Mouse (Mus musculus): ENCODE results near the gene Cpeb3.
A peak's percentile ranks its signal among the peaks of the same experiment; 100 is the strongest.
"Not testable (repeated sequence)": the region's sequence is repeated elsewhere in the genome, so short reads cannot be mapped to it uniquely, and the experiment has no call there.

Cpeb3 gene

GRCm38 (mm10) chr19:37208176-37208755, at the start of gene Cpeb3:
Gene Cpeb3 (minus strand): TSS chr19:37208601.
- DNase-seq = peak; percentile 48 to 57

- no peak for DNase-seq
Observed at GRCm38 (mm10) chr19:37255321-37255720, 46.9 kb upstream of the Cpeb3 start.

GRCm38 (mm10) chr19:37252104-37252503, 43.7 kb upstream of the Cpeb3 start:
- peak; percentile 49 to 57 for DNase-seq

- DNase-seq = no peak
Observed at GRCm38 (mm10) chr19:37248199-37248598, 39.8 kb upstream of the Cpeb3 start.

- DNase-seq = no peak
Observed at GRCm38 (mm10) chr19:37246859-37247258, 38.5 kb upstream of the Cpeb3 start.

- no peak for DNase-seq
Observed at GRCm38 (mm10) chr19:37242707-37243106, 34.3 kb upstream of the Cpeb3 start.

- peak; percentile 33 to 46 for DNase-seq
Observed at GRCm38 (mm10) chr19:37241201-37241600, 32.8 kb upstream of the Cpeb3 start.

GRCm38 (mm10) chr19:37239096-37239495, 30.7 kb upstream of the Cpeb3 start:
- DNase-seq = no peak

GRCm38 (mm10) chr19:37238651-37239050, 30.2 kb upstream of the Cpeb3 start:
- no peak for DNase-seq

- DNase-seq = no peak
Observed at GRCm38 (mm10) chr19:37237712-37238437, 29.5 kb upstream of the Cpeb3 start.

- DNase-seq = no peak
Observed at GRCm38 (mm10) chr19:37237306-37237705, 28.9 kb upstream of the Cpeb3 start.

GRCm38 (mm10) chr19:37235818-37236217, 27.4 kb upstream of the Cpeb3 start:
- DNase-seq = peak; percentile 36 to 54

GRCm38 (mm10) chr19:37233561-37234539, 25.4 kb upstream of the Cpeb3 start:
- DNase-seq = peak; percentile 28 to 42

GRCm38 (mm10) chr19:37232598-37232997, 24.2 kb upstream of the Cpeb3 start:
- not testable (repeated sequence) for DNase-seq

- no peak for DNase-seq
Observed at GRCm38 (mm10) chr19:37225197-37225862, 16.9 kb upstream of the Cpeb3 start.

- no peak for DNase-seq
Observed at GRCm38 (mm10) chr19:37214711-37215110, 6.3 kb upstream of the Cpeb3 start.

GRCm38 (mm10) chr19:37211416-37211815, 3.0 kb upstream of the Cpeb3 start:
- no peak for DNase-seq

- DNase-seq = no peak
Observed at GRCm38 (mm10) chr19:37210457-37210856, 2.1 kb upstream of the Cpeb3 start.

GRCm38 (mm10) chr19:37209467-37210128, 1.2 kb upstream of the Cpeb3 start:
- DNase-seq = peak; percentile 32 to 40

GRCm38 (mm10) chr19:37208986-37209385, 585 bp upstream of the Cpeb3 start:
- DNase-seq = no peak

- DNase-seq = peak; percentile 89 to 93
Observed at GRCm38 (mm10) chr19:37207303-37208175, 862 bp downstream of the Cpeb3 start, which contains the start of gene March5. Gene March5 (plus strand): TSS chr19:37207543.

Measured in cerebellum, postnatal 14 days (tissue).